Mouse (Mus musculus): ENCODE measurements around the gene Mpi.

Gene Mpi

GRCm38 (mm10) chr9:57552139-57552887 is at the start of gene Mpi:
Mpi (minus strand) TSS chr9:57552763.
- DNase-seq, result peak in 1 of 2 experiments; percentile 63

- DNase-seq, result no peak
Measured at GRCm38 (mm10) chr9:57602098-57602497, 49.5 kb upstream of the Mpi start.

GRCm38 (mm10) chr9:57601353-57601706 is 48.8 kb upstream of the Mpi start:
- DNase-seq, result no peak

- DNase-seq, result no peak
Measured at GRCm38 (mm10) chr9:57600620-57601352, 48.2 kb upstream of the Mpi start.

- no peak for DNase-seq
Measured at GRCm38 (mm10) chr9:57598851-57599563, 46.4 kb upstream of the Mpi start.

GRCm38 (mm10) chr9:57597929-57598382 is 45.4 kb upstream of the Mpi start:
- no peak for DNase-seq

GRCm38 (mm10) chr9:57597265-57597664 is 44.7 kb upstream of the Mpi start:
- no peak for DNase-seq

GRCm38 (mm10) chr9:57594174-57594509 is 41.6 kb upstream of the Mpi start:
- DNase-seq, result no peak

GRCm38 (mm10) chr9:57593454-57594173 is 41.1 kb upstream of the Mpi start:
- no peak for DNase-seq

GRCm38 (mm10) chr9:57590726-57591125 is 38.2 kb upstream of the Mpi start:
- DNase-seq, result no peak

GRCm38 (mm10) chr9:57589224-57590126 is 36.9 kb upstream of the Mpi start, which contains the start of gene Ulk3:
Ulk3 (plus strand) TSS chr9:57589452.
- peak; percentile 83 to 87 for DNase-seq

- no peak for DNase-seq
Measured at GRCm38 (mm10) chr9:57584991-57585390, 32.4 kb upstream of the Mpi start.

GRCm38 (mm10) chr9:57577144-57577849 is 24.7 kb upstream of the Mpi start:
- no peak for DNase-seq

- DNase-seq, result no peak
Measured at GRCm38 (mm10) chr9:57575577-57575976, 23.0 kb upstream of the Mpi start.

- no peak for DNase-seq
Measured at GRCm38 (mm10) chr9:57574397-57574796, 21.8 kb upstream of the Mpi start.

- DNase-seq, result no peak
Measured at GRCm38 (mm10) chr9:57568500-57568899, 15.9 kb upstream of the Mpi start.

- no peak for DNase-seq
Measured at GRCm38 (mm10) chr9:57566846-57567245, 14.3 kb upstream of the Mpi start.

- no peak for DNase-seq
Measured at GRCm38 (mm10) chr9:57565741-57566221, 13.2 kb upstream of the Mpi start.

- DNase-seq, result no peak
Measured at GRCm38 (mm10) chr9:57564609-57565008, 12.0 kb upstream of the Mpi start.

GRCm38 (mm10) chr9:57562896-57563372 is 10.4 kb upstream of the Mpi start:
- no peak for DNase-seq

GRCm38 (mm10) chr9:57561711-57562099 is 9.1 kb upstream of the Mpi start:
- peak in 1 of 2 experiments; percentile 28 for DNase-seq
